28 mouse cellular contexts compared by ENCODE assay signal in the genomic region with DNA sequence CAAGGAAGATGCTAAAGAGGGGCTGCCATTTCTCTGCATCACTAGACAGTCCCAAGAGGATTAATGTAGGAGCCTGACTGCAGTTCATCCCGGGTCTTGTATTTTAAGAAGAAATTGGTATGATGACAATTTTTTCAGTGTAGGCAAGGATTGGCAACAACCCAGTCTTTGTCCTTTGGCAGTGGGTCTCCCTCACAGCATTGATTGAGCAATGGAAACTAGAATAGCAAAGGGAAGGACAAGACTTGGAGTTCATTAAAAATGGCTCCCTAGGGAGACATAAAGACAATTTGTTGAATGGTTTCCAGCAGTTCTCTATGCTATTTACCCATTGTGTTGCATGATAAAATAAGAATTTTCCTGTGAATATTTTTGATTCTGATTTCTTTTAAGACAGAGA. TPM values are rescaled to one million over a fixed set of nuclear protein-coding genes. Genes with fewer than 3 reads are reported as not detected.
DNase-seq lines count a peak whose midpoint lies in the region; TF ChIP-seq lines count a peak whose summit lies in the region.
"Had no signal": no experiment of that assay in that cellular context is flagged by ENCODE, and none has a peak within 500 bp of the region (broad histone marks: within the 10 kb centered on the region; RNA-seq: fewer than 3 reads in every experiment).

No protein-coding gene starts in this region.

- intact Hi-C loops in gastrocnemius, adult 2 months (cut with DNase I) = no loop called here

- H3K27ac ChIP-seq in gastrocnemius, adult 2 months = no peak overlapping the region
- H3K27ac ChIP-seq in layer of hippocampus, adult 2 months = no peak overlapping the region
- H3K27ac ChIP-seq: embryonic facial prominence, embryonic 10.5 days; embryonic facial prominence, embryonic 13.5 days; forebrain, embryonic 12.5 days; forebrain, embryonic 15.5 days; heart, adult 2 months; heart, embryonic 10.5 days; heart, embryonic 13.5 days; hindbrain, embryonic 14.5 days; hindbrain, postnatal 0 days had no signal

- peak; percentile 16 for DNase-seq in gastrocnemius, adult 2 months
- no peak for DNase-seq in gastrocnemius, postnatal 10 days
- DNase-seq in kidney, adult 9 months = peak; percentile 11
- DNase-seq in kidney, adult 11 months = no peak
- peak; percentile 75 for DNase-seq in skeletal muscle tissue, adult 2 months (ENCODE audit: low read depth, low spot score)
- no peak for DNase-seq in layer of hippocampus, adult 2 months (ENCODE audit: low spot score in 2 of 2)
- DNase-seq: adrenal gland, postnatal 25 days; cerebellum, adult 11-12 months; cerebellum, adult 8-10 months; cerebellum, postnatal 10 days; cerebellum, postnatal 36 days; embryo, embryonic 11 days; heart, adult 2 months; heart, postnatal 14 days; heart, postnatal 4 days had no signal

- no peak overlapping the region for H3K4me3 ChIP-seq in gastrocnemius, adult 2 months
- no peak overlapping the region for H3K4me3 ChIP-seq in layer of hippocampus, adult 2 months
- H3K4me3 ChIP-seq: embryonic facial prominence, embryonic 10.5 days; embryonic facial prominence, embryonic 13.5 days; erythroblast, embryonic 14.5 days; forebrain, embryonic 12.5 days; forebrain, embryonic 15.5 days; heart, adult 2 months; heart, embryonic 10.5 days; heart, embryonic 13.5 days had no signal

- TF ChIP-seq CTCF in gastrocnemius, adult 2 months (IDR thresholded peaks at IDR 0.05) = no peak
- no peak for TF ChIP-seq CTCF in layer of hippocampus, adult 2 months (conservative IDR thresholded peaks at IDR 0.05)

RNA-seq across cellular contexts. Expression of a gene that starts 2.9 kb away (rescaled TPM):
- not detected for total RNA-seq in gastrocnemius, adult 2 months (2021)
- not detected for total RNA-seq in gastrocnemius, postnatal 10 days (2021)
- total RNA-seq in layer of hippocampus, adult 2 months (2021) = not detected
- total RNA-seq: adrenal gland, adult 18-20 months; adrenal gland, postnatal 25 days; ES-E14; gastrocnemius, adult 8-10 months; granulocyte monocyte progenitor cell, adult 5-6 weeks; heart, adult 2 months; heart, postnatal 14 days; heart, postnatal 4 days; hindbrain, postnatal 0 days had no signal

RNA-seq across cellular contexts. Expression of a gene that starts 10.3 kb away (rescaled TPM):
- total RNA-seq in gastrocnemius, adult 2 months (2021) = 1 to 10 TPM in 1 of 2 experiments, under 1 TPM in 1; 0.77 to 1.6 TPM
- 1 to 10 TPM; 1.7 to 2.2 TPM for total RNA-seq in gastrocnemius, postnatal 10 days (2021)
- total RNA-seq in layer of hippocampus, adult 2 months (2021) = 1 to 10 TPM; 2.4 to 3.4 TPM

RNA-seq across cellular contexts. Expression of a gene that starts 16.8 kb away (rescaled TPM):
- not detected for total RNA-seq in gastrocnemius, adult 2 months (2021)
- not detected for total RNA-seq in gastrocnemius, postnatal 10 days (2021)
- not detected for total RNA-seq in layer of hippocampus, adult 2 months (2021)
- total RNA-seq: adrenal gland, adult 18-20 months; adrenal gland, postnatal 25 days; ES-E14; gastrocnemius, adult 8-10 months; granulocyte monocyte progenitor cell, adult 5-6 weeks; heart, adult 2 months; heart, postnatal 14 days; heart, postnatal 4 days; hindbrain, postnatal 0 days had no signal

RNA-seq across cellular contexts. Expression of a gene that starts 23.8 kb away (rescaled TPM):
- total RNA-seq in gastrocnemius, adult 2 months (2021) = not detected
- not detected for total RNA-seq in gastrocnemius, postnatal 10 days (2021)
- not detected for total RNA-seq in layer of hippocampus, adult 2 months (2021)
- total RNA-seq: adrenal gland, adult 18-20 months; adrenal gland, postnatal 25 days; ES-E14; gastrocnemius, adult 8-10 months; granulocyte monocyte progenitor cell, adult 5-6 weeks; heart, adult 2 months; heart, postnatal 14 days; heart, postnatal 4 days; hindbrain, postnatal 0 days had no signal

RNA-seq across cellular contexts. Expression of a gene that starts 36.5 kb away (rescaled TPM):
- total RNA-seq in gastrocnemius, adult 2 months (2021) = not detected
- not detected for total RNA-seq in gastrocnemius, postnatal 10 days (2021)
- not detected for total RNA-seq in layer of hippocampus, adult 2 months (2021)
- total RNA-seq: adrenal gland, adult 18-20 months; adrenal gland, postnatal 25 days; ES-E14; gastrocnemius, adult 8-10 months; granulocyte monocyte progenitor cell, adult 5-6 weeks; heart, adult 2 months; heart, postnatal 14 days; heart, postnatal 4 days; hindbrain, postnatal 0 days had no signal

Comparison
In these comparisons a context has a peak if more than half of its experiments do, and no peak if none do; other contexts are left out.
1. DNase-seq: peak in gastrocnemius, adult 2 months (single experiment), kidney, adult 9 months (single experiment) and skeletal muscle tissue, adult 2 months (single experiment); none in gastrocnemius, postnatal 10 days (single experiment), kidney, adult 11 months (single experiment) and layer of hippocampus, adult 2 months (0 of 2).